ENCODE assay signal across 15 mouse cellular contexts in genomic region chr9:32712383-32712910, GRCm38 (mm10).
DNase-seq lines count a peak whose midpoint lies in the region; ATAC-seq and TF ChIP-seq lines count a peak whose summit lies in the region.
"Had no signal": no experiment of that assay in that cellular context is flagged by ENCODE, and none has a peak within 500 bp of the region (broad histone marks: within the 10 kb centered on the region; RNA-seq: fewer than 3 reads in every experiment).

No protein-coding gene starts in this region.

- H3K27ac ChIP-seq in kidney, postnatal 0 days = peak overlapping the region; percentile 42
- peak overlapping the region; percentile 63 for H3K27ac ChIP-seq in limb, embryonic 10.5 days
- no peak overlapping the region for H3K27ac ChIP-seq in forebrain, embryonic 11.5 days (ENCODE audit: low read depth, low read length)
- H3K27ac ChIP-seq: intestine, embryonic 15.5 days; midbrain, embryonic 10.5 days had no signal

- TF ChIP-seq CTCF in kidney, postnatal 0 days (IDR thresholded peaks at IDR 0.05; ENCODE audit: low read depth) = no peak

- no peak overlapping the region for H3K4me2 ChIP-seq in kidney, postnatal 0 days (ENCODE audit: low read length)
- no peak overlapping the region for H3K4me2 ChIP-seq in forebrain, embryonic 11.5 days (ENCODE audit: low read depth, low read length, severe bottlenecking)
- H3K4me2 ChIP-seq: intestine, embryonic 15.5 days had no signal

- no peak overlapping the region for H3K4me3 ChIP-seq in kidney, postnatal 0 days (replicated peaks; ENCODE audit: low read depth, low read length)
- H3K4me3 ChIP-seq in limb, embryonic 10.5 days = no peak overlapping the region
- H3K4me3 ChIP-seq in forebrain, embryonic 11.5 days (ENCODE audit: low read depth, low read length) = no peak overlapping the region
- H3K4me3 ChIP-seq: intestine, embryonic 15.5 days; midbrain, embryonic 10.5 days had no signal

- no peak for DNase-seq in kidney, postnatal 0 days (ENCODE audit: low spot score)
- no peak for DNase-seq in kidney, adult 18-20 months
- DNase-seq in B cell, adult 2 months = peak; percentile 16
- DNase-seq in limb, embryonic 10.5 days (ENCODE audit: low spot score) = no peak
- no peak for DNase-seq in testis, postnatal 14 days (ENCODE audit: low spot score)
- DNase-seq in Muller cell, postnatal 12 days (ENCODE audit: inconsistent ontology term) = no peak
- no peak for DNase-seq in forebrain, embryonic 11.5 days (ENCODE audit: low spot score)
- DNase-seq: adrenal gland, postnatal 10 days; cerebellum, postnatal 25 days; heart, postnatal 36 days; left cerebral cortex, postnatal 4 days; lung, postnatal 10 days had no signal

- WGBS in kidney, postnatal 0 days = 90% methylated on average over 7 of the region's 7 CpGs
- 76% methylated on average over 7 of the region's 7 CpGs for WGBS in limb, embryonic 10.5 days
- WGBS in forebrain, embryonic 11.5 days = 87% methylated on average over 7 of the region's 7 CpGs

- no peaks in the 10 kb centered on the region for H3K27me3 ChIP-seq in kidney, postnatal 0 days (ENCODE audit: insufficient read depth, low read length)
- H3K27me3 ChIP-seq in limb, embryonic 10.5 days (ENCODE audit: low read depth, poor library complexity, severe bottlenecking) = no peaks in the 10 kb centered on the region
- H3K27me3 ChIP-seq in forebrain, embryonic 11.5 days (ENCODE audit: control insufficient read depth, insufficient read depth, low read length) = no peaks in the 10 kb centered on the region
- H3K27me3 ChIP-seq: intestine, embryonic 15.5 days had no signal

- H3K4me1 ChIP-seq in kidney, postnatal 0 days (replicated peaks; ENCODE audit: insufficient read depth, low read length) = peaks cover 85% of the 10 kb centered on the region
- peaks cover 95% of the 10 kb centered on the region for H3K4me1 ChIP-seq in limb, embryonic 10.5 days
- H3K4me1 ChIP-seq in forebrain, embryonic 11.5 days (replicated peaks; ENCODE audit: control insufficient read depth, insufficient read depth, low read length) = peaks cover 3% of the 10 kb centered on the region; the same call in 1 of the 2 replicates

- ATAC-seq in kidney, postnatal 0 days (replicated peaks; ENCODE audit: low FRiP score, low read depth) = no peak
- ATAC-seq in CD4-positive, CD25-positive, alpha-beta regulatory T cell, adult 4 months = peak; percentile 25
- no peak for ATAC-seq in forebrain, embryonic 11.5 days (replicated peaks; ENCODE audit: low FRiP score)

- no peaks in the 10 kb centered on the region for H3K9me3 ChIP-seq in kidney, postnatal 0 days (replicated peaks; ENCODE audit: low read length)
- H3K9me3 ChIP-seq in limb, embryonic 10.5 days (replicated peaks) = no peaks in the 10 kb centered on the region
- H3K9me3 ChIP-seq in forebrain, embryonic 11.5 days (ENCODE audit: control insufficient read depth, low read length) = no peaks in the 10 kb centered on the region; the same call in 1 of the 2 replicates
- H3K9me3 ChIP-seq: intestine, embryonic 15.5 days had no signal

- no peaks in the 10 kb centered on the region for H3K36me3 ChIP-seq in kidney, postnatal 0 days (ENCODE audit: insufficient read depth, low read length)
- no peaks in the 10 kb centered on the region for H3K36me3 ChIP-seq in limb, embryonic 10.5 days
- no peaks in the 10 kb centered on the region for H3K36me3 ChIP-seq in forebrain, embryonic 11.5 days (ENCODE audit: control insufficient read depth, insufficient read depth, low read length)
- H3K36me3 ChIP-seq: intestine, embryonic 15.5 days; midbrain, embryonic 10.5 days had no signal

- no peak overlapping the region for H3K9ac ChIP-seq in kidney, postnatal 0 days (ENCODE audit: low read depth, low read length)
- no peak overlapping the region for H3K9ac ChIP-seq in forebrain, embryonic 11.5 days (ENCODE audit: low read length)
- H3K9ac ChIP-seq: intestine, embryonic 15.5 days had no signal

Comparison
In these comparisons a context has a peak if more than half of its experiments do, and no peak if none do; other contexts are left out.
1. DNase-seq: peak in B cell, adult 2 months (2 of 2); none in kidney, postnatal 0 days (single experiment), kidney, adult 18-20 months (single experiment), limb, embryonic 10.5 days (single experiment), testis, postnatal 14 days (single experiment), Muller cell, postnatal 12 days (single experiment) and forebrain, embryonic 11.5 days (single experiment).